Mouse (Mus musculus): ENCODE measurements around the gene Cacna1a.

GRCm38 (mm10) chr8:84376564-84376963 lies 11.7 kb upstream of the Cacna1a start:
- TF ChIP-seq CTCF (IDR thresholded peaks at IDR 0.05; ENCODE audit: extremely low read depth, insufficient read depth, low read length) (no peak), POLR2A (IDR thresholded peaks at IDR 0.05; ENCODE audit: extremely low read depth, insufficient read depth, low read length) (no peak)

Measured in cortical plate, adult 2 months (tissue).